Mouse (Mus musculus) embryo, embryonic 10.5 days (tissue): ENCODE measurements around the gene Adck1.

Experiments used
- DNase-seq: peaks from one replicate; pipeline ENCODE4 v3.0.0-alpha.2; 2015; ENCODE audit warnings: low spot score

Gene Adck1

DNA sequence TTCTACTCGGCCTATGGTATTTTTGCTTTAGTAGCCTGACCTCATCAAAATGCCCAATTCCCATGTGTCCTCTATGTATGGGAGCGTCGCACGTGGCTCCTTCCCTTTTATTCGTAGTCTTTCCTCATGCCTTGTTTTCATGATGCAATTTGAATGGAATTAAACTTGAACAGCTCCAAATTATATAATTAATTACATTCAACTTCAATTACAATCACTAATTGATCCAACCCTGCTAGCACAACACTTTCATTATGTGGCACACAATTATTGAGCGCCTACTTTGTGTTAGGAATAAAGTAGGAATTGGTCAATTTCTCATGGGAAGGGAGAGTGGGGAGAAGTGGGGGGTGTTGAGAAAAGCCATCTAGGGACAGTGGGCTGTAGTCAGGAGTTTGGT is 113.4 kb downstream of the Adck1 start:
- no peak for DNase-seq

DNA sequence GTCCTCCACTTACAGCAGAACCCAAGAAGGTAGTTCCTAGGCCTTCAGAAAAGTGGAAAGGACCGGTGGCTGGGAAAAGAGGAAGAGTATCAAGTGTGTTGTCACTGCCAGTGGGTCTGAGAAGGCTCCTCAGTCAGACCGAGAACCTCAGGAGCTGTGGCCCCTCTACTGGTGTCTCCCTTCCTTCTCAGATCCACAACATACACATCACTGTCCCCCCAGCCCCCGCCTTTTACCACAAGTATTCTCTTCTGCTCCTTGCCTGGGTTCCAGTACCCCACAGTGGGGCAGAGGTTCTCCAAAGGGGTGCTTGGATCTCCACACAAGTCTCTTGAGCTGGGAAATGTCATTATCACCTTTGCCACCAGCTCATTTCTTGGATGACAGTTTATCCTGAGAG is 115.5 kb downstream of the Adck1 start:
- no peak for DNase-seq

DNA sequence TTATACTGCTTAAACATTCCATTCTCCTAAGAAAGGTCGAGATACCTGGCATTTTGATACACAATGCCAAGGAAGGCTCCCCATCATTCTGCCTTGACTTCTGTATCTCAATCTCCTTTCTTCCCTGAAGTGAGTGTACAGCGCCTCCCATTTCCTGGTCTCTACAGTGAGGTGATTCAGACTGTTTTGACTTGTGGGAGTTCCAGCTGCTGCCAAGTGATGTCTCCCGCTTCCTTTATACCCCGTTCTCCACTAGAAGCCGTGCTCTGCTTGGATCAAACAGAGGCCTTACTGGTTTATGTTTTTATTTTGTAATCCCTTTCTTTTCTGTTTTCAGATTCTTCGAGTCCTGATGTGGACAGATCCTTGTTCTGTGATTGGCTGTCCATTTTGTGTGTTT is 116.3 kb downstream of the Adck1 start:
- no peak for DNase-seq

DNA sequence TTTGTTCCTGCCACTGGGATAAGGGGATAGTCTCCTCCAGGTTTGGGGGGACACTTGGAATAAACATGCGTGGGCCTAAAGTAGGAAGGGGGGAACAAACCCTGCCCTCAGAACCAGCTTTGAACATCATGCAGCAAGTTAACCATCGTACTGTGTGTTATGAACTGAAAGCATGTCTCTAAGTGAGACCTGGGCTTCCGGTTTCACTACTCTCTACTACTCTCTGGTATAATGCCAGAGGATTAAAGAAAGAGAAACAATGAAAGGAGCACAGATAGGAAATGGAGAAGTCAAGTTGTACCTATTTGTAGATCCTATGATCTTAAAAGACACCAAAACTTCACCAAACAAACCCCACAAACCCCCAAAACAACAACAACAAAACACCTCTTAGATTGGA is 121.3 kb downstream of the Adck1 start:
- no peak for DNase-seq

DNA sequence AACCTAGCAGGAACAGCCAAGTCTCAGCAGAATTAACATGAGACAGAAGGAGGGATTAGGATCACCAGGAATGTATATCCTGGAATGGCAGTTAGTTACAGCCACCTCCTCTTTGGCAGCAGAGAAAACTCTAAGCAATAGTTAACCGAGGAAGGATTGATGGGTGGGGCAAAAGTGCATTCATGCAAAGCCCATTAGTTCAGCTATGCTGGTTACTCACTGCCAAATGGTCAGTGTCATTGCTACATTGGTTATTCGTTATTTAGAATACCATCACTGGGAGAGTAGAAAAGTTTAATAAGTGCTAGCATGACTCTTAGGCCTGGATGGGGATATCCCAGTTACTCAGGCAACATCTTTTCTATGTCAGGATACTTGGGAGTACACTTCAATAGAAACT is 130.5 kb downstream of the Adck1 start:
- DNase-seq: no peak
